Mouse (Mus musculus) thymus, postnatal 14 days (tissue): ENCODE results near the gene Sdk1.
A peak's percentile ranks its signal among the peaks of the same experiment; 100 is the strongest.

Experiments
- DNase-seq: peaks from one replicate; pipeline ENCODE4 v3.0.0; 2021

Gene Sdk1

GRCm38 (mm10) chr5:142150756-142151155, 909.5 kb downstream of the Sdk1 start:
- DNase-seq: no peak

GRCm38 (mm10) chr5:142156868-142157852, 915.9 kb downstream of the Sdk1 start:
- no peak for DNase-seq

GRCm38 (mm10) chr5:142163483-142163882, 922.2 kb downstream of the Sdk1 start:
- DNase-seq: no peak

DNA sequence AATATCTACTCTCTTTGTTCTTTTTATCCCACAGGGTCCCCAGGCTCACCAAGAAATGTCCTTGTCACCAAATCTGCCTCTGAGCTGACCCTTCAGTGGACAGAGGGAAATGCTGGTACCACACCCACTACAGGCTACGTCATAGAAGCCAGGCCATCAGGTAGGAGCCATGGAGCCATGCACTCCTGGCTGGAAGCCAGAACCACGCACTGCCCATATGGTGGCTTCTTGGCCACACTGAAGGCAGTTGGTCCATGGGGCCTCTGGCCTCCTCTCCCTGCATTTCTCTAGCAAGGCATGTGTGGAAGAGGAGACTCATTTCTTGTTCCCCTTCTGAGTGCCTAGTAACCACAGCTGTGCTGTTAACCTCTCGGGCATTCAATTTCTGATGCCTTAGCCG, 932.3 kb downstream of the Sdk1 start:
- no peak for DNase-seq

- no peak for DNase-seq
These were observed 936.9 kb downstream of the Sdk1 start for GRCm38 (mm10) chr5:142178164-142178563.

- DNase-seq: no peak
These were observed 938.0 kb downstream of the Sdk1 start for GRCm38 (mm10) chr5:142179304-142179703.

DNA sequence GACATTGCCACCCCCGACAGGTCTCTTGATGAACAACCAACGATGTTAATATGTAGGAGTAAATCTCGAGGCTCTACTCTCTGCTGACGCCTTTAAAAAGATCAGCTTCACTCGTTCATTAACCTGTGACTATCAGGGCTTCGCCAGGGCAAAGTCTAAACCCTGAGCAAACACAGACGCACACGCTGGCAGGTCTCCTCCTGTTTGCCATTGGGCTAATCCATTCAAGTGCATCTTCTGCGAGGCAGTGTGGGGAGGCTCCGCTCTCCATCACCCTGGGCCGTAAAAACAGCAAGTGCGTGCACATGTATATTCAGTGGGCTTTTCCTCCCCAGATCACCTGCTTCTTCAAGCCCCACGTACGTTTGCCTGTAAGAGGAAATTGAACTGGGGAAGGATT, 940.6 kb downstream of the Sdk1 start:
- no peak for DNase-seq

DNA sequence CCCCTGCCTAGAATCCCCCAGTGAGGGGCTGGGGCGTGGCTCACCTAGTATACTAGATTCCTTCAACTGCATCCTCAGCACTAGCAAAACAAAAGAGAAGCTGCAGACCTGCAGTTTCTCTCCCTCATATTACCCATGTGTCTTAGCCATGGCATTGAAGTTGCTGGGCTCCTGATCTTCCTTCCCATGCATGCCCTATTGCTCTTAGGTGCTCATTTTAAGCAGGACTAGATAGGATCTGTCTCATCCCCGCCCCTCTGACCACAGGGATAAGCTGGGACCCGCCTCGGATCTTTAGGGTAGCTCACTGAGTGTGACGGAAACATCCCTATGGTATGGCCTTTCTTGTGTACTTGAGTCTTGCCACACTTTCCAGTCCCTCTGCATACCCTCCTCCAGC, 947.5 kb downstream of the Sdk1 start:
- DNase-seq: no peak

GRCm38 (mm10) chr5:142209911-142210310, 968.6 kb downstream of the Sdk1 start:
- peak; percentile 38 for DNase-seq

DNA sequence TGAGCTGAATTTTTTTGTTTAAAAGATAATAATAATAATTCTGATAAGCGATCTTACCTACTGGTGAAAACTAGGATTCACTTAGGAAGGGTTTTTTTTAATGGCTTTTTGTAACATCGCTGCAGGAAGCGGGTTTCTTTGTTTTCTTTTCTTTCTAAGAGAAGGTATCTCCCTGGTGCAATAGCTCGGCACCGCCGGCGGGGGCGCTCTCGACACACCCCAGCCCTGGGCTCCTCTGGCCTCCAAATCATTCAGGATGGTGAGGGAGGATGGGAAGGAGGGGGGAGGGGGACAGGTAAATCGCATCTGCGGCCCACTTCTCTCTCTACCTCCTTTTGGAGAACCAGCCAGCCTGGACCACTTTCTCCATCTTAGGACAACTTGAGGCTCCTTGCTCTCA, 971.0 kb downstream of the Sdk1 start:
- DNase-seq: peak; percentile 54

DNA sequence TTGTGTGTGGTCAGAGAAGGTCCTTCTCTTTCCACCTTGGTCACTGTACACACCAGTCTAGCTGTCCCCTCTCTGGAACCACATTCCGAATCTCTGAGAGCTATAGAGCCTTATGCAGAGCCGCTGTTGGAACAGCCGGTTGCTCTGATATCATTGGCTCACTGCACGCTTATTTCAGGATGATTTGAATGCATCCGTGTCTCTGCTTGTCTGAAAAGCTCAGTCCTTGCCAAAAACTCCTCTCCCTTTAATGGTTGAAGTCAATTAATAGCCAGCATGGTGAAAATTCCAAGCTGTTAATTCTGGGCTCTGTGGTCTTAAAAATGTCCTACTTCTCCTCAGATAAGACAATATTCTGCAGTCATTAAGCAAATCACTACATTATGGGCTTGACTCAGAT, 974.7 kb downstream of the Sdk1 start:
- no peak for DNase-seq

- DNase-seq: peak; percentile 47
These were observed 979.7 kb downstream of the Sdk1 start for GRCm38 (mm10) chr5:142220851-142221503.

DNA sequence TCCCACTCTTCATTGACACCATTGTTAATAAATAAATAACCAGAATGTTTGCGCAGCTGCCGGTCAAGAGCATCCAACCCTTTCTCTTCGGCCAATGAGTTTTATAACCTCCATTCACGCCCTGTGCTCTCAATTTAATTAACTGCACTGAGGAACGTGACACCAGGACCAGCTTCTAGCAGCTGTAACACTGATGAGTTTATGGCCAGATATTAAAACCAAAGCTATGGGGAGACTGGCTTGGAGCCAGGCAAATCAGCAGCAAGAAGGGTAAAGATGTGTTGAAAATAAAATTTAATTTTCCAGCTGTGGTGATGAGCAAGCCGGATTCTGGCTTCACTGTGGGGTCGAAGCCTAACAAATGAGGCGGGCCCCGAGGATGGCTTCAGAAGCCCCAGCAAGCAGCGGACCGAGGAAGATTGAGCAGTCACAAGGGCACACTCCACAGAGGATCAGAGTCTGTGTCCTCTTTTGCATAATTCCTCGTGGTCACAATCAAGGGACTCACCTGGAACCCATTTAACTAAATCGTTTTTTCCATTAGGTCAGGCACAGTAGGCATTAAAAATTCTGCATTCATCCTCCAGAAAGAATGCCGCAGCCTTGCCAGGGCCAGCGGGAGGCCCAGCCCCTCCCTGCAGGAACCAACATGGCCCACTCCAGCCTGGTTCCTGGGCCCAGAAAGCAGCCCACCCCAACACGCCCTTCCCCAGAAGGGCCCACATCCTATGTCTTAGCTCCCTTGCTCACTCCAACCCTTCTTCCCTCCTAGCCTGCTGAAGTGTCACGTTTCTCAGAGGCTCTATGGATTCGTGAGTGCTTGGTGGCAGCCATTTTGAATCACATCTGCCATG, 987.9 kb downstream of the Sdk1 start:
- DNase-seq: no peak

DNA sequence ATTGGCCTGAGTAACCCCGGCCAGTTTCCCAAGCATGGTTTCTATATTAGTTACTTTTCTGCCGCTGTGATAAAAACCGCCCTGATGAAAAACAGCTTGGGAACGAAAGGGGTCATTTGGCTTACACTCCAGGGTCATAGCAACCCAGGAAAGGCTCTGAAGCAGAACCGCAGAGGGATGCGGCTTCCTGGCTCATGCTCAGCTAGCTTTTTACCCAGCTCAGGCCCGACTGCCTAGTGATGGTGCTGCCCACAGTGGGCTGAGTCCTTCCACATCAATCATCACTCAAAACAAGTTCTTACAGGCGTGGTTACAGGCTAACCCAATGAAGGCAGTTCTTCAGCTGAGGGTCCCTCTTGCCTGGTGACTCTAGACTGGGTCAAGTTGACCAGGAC, 988.5 kb downstream of the Sdk1 start:
- no peak for DNase-seq

DNA sequence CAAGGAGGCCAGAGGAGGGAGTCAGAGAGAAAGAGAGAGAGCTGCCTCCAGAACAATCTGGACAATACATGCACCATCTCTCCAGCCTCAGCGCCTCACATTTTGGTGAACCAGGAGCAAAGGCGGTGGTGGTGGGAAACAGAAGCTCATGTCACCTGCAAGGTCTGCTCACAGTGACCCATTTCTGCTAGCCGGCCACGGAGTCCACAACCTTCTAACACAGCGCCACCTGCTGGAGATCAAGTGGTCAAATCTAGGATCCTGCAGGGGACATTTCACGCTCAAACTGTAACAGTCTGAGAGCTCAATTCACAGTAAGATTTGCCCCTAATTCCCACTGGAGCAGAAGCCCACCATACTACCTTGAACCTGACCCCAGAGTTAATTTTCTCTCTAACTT, 999.0 kb downstream of the Sdk1 start:
- no peak for DNase-seq

DNA sequence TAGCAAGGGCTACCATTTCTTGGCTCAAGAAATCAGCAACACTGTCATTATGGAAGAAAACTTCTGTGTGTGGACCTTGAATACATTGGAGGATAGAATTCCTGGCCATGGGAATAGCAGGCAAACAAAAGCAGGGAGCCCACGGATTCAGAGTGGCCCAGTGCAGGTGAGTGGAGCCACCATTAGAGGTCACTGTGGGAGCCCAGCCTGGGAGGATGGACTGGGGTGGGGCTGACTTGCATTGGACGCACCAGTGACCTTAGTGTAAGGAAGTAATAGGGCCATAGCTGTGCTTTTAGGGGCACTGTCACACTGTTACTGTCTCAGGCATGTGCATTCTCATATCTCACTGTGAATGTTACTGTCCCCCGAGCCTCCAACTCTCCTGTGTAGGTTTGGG, 1001.3 kb downstream of the Sdk1 start:
- no peak for DNase-seq

GRCm38 (mm10) chr5:142243069-142243468, 1001.8 kb downstream of the Sdk1 start:
- no peak for DNase-seq

GRCm38 (mm10) chr5:142256231-142256630, 1014.9 kb downstream of the Sdk1 start:
- no peak for DNase-seq

- DNase-seq: no peak
These were observed 1017.4 kb downstream of the Sdk1 start for GRCm38 (mm10) chr5:142258716-142259115.

DNA sequence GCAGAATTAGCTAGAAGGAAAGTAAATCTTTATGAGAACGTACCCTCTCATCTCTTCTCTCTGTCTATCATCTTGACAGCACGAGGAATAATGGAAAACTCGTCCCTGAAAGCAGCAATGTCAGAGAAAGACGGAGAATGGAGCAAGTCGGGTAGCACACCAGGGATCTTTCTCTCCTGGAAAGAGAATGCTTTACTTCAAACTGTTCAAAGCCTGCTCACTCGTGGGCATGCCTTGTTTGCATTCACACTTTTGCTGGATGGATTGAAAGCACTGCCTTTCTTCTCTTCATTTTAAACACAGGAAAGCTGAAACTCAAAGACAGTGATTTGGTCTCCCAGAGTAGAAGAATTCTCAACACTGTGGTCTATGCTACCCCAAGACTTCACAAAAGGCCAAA, 1020.8 kb downstream of the Sdk1 start:
- no peak for DNase-seq
